Mouse (Mus musculus): ENCODE measurements around the gene Cpa5.

Gene Cpa5

DNA sequence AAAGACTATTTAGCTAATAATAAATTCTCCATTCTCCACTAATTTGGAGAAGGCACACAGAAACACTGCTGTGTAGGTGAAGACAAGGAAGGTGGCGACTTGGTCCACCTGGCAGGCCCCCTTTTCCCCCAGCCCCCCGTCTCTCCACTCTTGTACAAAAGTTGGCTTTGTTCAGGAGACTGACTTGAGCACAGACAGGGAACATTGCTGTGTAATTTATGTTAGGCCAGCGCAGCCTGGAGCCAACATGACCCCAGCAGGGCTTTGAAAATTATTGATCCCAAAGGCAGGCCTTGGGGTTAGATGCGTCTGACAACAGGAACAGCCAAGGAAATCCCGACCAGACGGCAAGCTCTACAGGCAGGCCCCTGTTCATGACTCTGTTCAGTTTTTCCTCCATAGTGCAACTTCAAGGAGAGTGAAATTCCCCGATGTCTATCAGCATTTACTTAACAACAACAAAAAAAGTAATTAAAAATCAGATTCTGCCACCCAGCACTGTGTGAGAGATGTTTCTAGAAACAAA is 6.4 kb upstream of the Cpa5 start:
- in situ Hi-C loops (cut with MboI), result no loop called here

DNA sequence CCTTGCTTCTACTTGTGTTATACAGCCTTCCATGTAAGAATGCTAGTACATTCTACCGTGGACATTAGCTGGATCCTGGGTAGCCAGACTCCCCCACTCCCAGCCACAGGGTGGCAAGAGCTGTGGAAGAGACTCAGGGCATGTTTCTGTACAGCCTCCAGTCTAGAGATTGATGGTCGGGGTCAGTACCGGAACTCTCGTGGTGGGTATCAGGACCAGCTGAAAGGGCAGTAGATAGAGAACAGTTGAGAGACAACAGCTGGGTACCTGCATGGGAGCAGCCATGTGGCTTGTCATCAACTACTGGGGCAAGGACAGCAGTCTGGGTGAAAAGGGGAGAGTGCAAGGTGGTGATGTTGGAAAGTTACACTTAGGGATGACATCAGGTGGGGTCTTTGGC is 5.7 kb upstream of the Cpa5 start:
- in situ Hi-C loops (cut with MboI), result no loop called here

DNA sequence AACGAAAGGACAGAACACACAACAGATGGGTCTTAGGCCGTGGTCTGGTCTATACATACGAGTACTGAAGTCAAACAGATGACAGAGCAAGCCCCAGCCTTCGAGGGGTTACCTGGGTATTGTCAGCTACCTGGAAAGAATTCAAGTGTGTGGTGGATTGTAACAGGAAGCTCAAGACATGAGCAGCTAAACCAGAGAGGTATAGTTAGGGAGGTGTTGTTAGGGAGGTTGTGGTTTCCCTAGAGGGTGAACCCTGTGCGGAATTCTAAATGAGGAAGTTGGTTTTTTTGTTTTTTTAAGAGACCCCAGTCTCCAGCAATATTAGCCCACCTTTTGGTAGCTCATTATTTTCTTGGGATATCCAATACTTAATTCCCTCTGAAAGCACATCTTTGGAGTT is 5.1 kb upstream of the Cpa5 start:
- in situ Hi-C loops (cut with MboI), result no loop called here

DNA sequence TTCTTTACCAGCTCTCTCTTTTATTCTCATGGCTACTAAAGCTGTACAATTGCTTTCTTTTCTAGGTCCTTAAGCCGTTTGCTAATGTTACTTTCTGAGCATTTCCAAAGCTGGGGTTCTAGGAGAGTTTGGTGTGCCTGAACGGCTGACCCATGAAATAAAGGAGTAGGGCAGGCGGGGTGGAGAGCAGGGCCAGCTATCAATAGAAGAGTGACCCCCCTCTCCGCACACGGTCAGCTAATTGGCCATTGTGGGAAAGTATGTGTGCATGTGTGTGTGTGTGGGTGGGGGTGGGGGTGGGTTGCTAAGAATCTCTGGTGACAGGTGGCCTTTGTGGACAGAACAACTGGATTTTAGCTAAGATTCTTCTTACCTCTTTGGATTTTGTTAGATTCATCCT is 402 bp downstream of the Cpa5 start:
- in situ Hi-C loops (cut with MboI), result no loop called here

DNA sequence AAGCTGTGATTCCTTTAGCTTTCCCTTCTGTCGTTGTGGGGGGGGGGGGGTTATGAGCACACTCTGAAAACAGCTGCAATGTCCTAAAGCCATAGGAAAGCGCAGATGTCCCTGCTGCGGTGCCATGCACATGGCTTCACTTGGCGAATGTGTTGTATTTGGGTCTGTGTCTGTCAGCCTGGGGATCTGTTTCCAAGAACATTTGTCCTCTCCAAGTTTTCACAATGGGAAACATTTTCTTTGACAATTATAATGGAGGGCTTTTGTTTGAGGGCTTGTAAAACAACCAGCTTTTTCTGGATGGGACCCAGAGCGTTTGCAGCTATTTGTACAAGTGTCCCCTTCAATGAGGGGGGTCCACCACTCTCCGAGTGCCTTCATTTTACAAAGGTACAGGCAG is 3.4 kb downstream of the Cpa5 start:
- in situ Hi-C loops (cut with MboI), result no loop called here

DNA sequence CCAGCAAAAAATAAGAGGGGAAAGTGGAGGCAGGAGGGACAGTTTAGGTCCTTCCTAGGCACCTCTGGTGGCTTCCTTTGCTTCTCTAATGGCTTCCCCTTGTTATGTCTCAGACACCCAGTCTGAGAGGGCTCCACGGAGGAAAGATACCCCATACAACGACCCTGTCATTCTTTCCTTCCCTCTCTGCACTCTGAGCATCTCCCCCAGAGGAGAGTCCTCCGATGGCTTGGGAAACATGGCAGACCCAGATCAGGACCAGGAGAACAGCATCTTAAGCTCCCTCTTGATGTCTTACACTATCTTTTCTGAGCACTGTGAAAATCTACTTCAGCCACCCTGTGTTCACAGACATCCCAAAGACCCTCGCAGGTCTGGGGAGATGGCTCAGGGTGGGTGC is 4.9 kb downstream of the Cpa5 start:
- in situ Hi-C loops (cut with MboI), result no loop called here

DNA sequence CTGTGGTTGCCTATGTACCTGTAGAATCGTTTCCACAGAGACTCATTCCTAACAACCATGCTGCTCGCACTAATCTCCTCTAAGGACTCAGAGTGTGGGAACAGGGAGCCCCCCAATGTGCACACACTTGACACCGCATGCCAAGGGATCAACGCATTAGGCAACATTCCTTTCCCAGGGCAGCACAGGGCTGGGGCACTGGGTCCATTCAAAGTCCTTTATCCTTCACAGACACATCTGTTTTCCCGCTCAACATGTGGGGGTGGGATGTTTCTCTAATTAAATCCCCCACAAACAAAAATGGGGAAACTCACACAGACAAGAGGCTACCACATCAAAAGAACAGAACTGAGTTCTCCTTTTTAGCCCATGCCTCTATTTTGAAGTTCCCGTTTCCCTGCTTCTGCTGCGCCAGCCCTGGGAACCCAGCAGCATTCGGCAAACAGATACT is 5.7 kb downstream of the Cpa5 start:
- in situ Hi-C loops (cut with MboI), result no loop called here

DNA sequence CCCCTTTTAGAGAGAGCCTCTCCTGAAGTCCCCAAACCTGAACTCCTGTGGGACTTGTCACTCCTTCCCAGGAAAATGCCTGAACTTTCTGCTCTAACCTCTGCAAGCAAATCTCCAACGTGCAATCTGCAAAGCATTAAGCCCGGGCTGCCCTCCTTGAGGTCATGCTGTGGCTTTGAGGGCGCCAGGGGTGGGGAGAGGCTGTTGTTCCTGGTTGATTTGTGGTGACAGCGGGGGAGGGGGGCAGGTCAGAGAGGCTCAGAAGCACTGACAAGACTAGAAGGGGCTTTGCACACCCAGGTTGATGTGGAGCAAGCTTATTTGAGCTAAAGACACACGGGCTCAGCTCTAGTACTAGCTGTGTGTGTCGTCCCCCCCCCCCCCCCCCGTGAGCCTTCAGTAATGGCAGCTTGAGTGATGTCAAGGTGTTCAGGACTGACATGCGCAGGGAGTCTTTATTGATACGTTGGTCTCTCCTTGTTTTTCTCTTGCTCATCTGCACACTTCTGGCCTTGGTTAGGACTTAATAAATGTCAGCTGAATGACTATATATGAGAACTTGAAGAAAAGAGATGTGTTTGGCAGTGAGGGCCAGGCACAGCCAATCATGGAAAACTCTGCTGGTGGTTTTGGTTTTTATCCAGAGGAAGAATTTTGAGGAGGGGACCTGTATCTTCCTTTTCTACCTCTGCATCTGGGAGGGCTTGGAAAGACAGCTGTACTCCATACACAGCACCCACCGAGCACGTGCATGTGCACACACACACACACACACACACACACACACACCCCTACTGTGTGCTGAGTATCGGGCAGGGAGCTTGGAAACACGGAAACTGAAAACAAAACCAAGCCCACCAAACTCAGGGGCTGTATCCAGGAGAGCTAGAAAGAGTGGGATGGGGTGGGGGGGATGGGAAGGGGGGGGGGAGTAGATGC is 6.5 kb downstream of the Cpa5 start:
- in situ Hi-C loops (cut with MboI), result no loop called here

DNA sequence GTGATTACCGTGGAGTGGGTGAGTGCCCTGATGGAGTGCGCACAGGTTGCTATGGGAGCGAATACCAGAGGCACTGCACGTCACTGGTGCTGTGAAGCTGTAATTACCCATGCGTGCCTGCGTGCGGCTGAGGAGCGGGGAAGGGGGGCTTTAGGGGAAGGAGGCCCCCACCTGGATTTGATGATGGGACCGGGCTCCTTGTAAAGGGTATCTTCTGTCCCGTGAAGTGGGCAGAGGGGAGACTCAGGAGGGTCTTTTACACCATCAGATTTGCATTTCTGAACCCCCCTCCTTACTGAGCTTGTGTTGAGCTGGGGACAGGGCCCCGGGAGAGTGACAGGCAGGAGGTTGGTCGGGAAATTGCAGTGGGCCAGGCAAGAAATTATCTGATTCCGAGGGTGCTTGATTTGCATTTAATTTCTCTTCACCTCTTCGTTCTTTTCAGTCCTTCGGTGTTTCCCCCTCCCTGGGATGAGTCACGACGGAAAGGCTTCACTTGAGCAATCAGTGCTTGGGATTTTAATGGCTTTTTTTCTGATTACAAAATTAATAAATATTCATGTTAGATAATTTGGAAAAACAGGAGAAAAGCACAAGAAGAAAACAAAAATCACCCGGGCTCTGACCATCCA is 7.3 kb downstream of the Cpa5 start:
- in situ Hi-C loops (cut with MboI), result no loop called here

DNA sequence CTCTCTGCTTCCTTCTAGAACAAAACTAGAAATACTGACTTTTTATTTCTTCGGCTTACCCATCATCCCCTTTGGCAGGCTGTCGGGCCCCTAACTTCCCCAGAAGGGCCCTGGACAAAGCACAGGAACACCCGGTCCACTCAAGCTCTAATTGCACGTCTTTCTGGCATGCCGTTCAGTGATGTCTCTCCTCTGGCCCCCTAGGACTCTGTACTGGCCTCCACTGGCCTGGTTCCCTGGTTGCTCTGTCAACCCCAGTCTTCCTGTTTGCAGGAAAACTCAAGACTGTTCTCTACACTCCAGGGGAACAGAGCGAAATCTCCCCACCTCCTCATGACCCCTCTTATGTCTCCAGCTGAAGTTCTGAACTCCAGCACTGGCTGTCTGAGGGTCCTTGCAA is 7.9 kb downstream of the Cpa5 start:
- in situ Hi-C loops (cut with MboI), result no loop called here

DNA sequence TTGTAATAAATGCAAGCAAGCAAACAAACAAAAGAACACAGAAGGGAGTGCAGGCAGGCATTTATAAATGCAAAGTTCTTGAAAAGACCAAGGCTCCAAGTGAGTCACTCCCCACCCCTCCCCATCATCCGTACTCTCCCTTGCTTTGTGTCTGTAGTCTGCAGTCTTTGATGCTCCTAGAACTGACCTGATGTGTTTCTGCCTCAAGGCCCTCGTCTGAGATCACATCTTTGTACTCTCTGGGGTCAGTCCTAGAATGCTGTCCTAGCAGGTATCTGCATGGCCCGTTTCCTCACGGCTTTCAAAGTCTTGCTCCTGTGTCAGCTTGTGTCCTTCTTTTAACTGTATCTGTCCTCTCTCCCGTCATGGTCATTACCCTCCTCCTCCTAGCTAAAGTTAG is 8.8 kb downstream of the Cpa5 start:
- in situ Hi-C loops (cut with MboI), result no loop called here

DNA sequence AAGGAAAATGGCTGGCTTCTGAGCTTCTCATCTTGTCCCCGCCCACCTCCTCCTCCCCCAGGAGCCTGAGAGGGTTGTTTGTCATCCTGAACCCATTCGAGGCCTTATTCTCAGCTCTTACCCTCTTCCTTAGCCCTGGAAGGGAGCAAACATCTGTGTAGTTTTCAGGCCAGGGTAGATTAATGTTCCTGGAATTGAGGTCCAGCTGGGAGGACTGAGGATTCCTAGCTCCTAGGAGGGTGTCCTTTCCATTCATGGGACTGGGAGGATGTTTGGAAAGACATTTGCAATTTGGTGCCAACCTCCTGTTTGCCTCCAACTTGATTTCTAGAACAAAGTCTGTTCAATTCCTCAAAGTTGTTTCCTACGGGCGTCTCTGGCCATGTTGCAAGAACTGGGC is 9.8 kb downstream of the Cpa5 start:
- in situ Hi-C loops (cut with MboI), result no loop called here

DNA sequence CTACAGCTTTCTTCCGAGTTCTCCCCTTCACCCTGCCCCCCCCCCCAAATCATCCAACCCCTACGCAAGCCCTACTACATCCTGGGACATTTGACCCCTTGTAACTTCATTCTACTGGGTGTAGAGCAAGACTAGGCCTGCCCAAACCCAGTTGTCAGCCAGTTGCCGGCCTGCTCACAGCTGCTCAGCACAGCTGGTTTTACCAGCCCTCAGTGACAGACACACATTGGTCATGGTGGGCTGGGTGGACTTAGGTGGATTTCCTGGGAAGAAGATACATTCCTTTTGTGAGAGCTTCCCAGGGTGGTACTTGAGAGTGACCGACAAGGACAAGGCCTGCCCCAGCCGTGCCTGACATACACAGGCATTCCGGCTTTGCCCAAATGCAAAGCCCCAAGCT is 10.2 kb downstream of the Cpa5 start:
- in situ Hi-C loops (cut with MboI), result no loop called here

DNA sequence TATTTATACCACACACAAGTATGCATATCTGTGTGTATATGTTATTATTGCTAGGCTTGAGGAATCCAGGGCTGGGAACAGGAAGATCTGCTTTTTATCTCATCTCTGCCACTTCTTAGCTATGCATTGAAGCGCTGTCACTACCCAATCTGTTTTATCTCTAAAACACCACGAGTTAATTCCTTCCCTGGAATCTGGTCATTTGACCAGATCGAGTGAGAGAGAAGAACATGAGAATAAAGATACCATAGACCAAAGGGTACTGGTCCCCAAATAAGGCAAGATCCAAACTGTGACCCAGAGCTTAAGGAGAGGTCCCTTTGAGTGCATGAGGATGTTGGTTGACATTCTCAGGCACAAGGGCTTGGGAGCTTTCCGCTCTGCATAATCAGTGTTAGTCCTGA is 11.2 kb downstream of the Cpa5 start:
- in situ Hi-C loops (cut with MboI), result no loop called here

DNA sequence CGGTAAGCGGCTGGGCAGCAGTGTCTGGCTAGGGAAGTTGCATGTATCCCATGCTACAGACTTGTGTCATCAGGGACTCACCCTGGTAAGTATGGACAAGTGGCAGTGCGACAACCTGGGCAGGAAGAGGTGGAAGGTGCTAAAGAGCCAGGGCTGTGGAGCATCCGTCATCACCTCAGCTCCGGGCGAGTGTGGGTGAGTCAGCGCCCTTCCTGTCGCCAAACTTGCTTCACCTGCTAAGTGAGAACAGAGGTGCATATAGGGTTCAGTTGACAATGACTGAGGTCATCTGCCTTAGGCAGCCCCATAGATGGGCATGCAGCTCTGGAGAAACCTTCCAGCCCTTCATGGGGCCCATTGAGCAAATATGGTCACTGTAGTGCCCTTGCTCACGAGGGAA is 14.0 kb downstream of the Cpa5 start:
- in situ Hi-C loops (cut with MboI), result no loop called here

DNA sequence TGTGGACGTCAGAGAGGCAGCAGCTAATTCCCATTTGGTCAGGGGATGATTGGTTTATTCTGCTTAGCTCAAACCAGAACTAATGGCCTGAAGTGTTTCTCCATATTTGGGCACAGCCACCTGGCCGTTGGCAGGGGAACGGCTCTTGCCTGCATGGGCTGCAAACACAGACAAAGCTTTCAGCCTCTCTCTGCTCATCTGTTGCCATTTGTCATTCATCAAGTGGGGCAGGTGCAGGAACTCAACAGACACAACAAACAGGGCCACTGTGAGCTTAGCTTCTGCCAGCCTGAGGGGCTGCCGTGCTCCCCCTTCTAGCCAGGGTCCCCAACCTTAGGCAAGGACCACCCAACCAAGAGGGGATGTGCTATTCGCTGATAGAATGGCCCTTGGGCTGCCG is 17.3 kb downstream of the Cpa5 start:
- in situ Hi-C loops (cut with MboI), result no loop called here

DNA sequence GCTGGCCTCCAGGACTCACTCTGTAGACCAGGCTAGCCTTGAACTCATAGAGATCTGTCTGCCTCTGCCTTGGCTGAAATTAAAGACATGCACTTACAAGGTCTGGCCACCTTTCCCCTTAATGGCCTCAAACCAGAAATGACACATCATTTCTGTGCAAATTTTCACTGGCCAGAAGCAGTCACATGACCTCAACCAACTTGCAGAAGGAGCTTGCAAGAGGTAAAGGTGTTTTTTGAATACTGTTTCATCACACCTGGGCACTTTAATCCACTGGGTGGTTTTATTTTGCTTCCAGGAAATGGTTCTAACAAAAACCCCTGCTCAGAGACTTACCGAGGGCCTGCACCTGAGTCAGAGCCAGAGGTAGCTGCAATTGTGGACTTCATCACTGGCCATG is 19.2 kb downstream of the Cpa5 start:
- in situ Hi-C loops (cut with MboI), result no loop called here

DNA sequence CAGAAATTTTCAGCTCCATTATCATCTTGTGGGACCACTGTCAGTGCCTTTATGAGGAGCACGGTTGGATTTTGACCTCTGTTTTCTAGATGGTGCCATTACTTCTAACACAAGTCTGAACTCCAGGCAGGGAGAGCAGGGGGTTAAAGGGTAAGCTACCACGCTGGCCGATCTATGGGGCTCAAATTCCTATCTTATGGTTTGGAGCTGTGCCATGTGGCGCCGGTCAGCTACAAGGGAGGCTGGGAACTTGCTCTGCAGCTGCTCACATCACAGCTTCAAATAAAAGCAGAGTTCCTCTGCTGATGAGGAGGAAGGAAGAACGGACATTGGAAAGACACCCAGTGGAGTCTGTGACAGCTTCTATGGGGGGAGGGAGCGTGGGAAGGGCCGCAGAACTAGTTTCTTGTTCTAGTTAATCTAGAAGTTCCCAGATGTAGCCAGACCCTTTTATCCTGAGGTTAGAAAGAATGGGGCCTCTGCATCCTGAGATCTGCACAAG is 24.6 kb downstream of the Cpa5 start:
- in situ Hi-C loops (cut with MboI), result no loop called here

DNA sequence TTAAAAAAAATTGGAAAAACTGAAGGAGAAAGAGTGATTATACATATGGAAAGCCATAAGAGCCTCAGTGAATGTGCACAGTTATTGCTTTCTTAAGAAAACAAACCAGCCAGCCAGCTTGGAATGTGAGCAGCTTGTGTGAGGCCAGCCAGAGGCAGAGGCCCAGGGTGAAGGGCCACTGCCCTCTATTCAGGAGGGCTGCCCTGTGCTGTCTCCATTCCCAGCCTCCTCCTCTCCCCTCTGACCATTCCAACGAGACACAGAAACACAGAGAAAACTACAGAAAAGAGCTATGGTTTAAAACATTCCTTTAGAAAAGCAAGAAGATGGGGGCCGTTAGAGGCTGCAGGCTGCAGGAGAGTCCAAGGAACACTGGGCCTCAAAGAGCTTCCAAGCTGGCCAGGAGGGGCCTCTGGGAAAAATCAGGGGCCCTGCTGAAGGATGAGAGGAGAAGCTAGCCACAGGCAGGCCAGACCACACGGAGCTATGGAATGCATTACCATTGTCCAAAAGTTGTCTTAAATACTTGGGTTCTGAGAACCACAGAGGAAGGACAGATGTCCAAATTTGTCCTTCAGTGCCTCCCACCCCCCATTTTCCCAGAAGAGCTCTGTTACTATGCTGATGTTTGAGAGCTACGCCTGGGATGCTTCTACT is 25.5 kb downstream of the Cpa5 start:
- in situ Hi-C loops (cut with MboI), result no loop called here

DNA sequence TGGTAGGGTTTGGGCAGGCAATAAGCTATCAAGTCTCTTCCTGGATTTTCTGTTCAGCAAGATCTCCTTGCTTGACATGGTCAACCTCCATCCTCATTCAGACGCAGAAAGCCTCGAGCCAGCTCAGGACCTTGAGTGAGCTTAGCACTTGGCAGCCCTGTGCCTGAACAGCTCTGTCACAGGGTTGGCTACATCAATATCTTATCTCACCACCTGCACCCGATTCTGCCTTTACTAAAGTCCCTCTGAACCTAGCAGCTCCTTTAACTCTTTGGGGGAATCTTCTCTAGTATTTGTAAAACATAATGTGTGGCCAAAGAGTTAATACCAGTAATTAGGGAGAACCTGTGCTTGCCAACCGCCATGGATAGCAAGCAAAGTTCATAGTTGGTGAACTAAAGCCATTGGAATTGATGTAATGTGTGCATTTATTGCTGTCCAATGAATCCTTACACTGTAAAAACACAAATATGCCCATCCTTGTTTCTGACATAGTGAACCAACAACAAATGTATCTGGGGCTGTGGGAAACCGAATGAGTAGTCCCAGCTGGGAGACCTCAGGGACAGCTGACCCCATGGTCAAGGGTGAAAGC is 28.0 kb downstream of the Cpa5 start, which contains the start of gene Cpa1:
Cpa1 (plus strand) TSS at position 545 of the 595 bp plus-strand sequence.
- in situ Hi-C loops (cut with MboI), result no loop called here

DNA sequence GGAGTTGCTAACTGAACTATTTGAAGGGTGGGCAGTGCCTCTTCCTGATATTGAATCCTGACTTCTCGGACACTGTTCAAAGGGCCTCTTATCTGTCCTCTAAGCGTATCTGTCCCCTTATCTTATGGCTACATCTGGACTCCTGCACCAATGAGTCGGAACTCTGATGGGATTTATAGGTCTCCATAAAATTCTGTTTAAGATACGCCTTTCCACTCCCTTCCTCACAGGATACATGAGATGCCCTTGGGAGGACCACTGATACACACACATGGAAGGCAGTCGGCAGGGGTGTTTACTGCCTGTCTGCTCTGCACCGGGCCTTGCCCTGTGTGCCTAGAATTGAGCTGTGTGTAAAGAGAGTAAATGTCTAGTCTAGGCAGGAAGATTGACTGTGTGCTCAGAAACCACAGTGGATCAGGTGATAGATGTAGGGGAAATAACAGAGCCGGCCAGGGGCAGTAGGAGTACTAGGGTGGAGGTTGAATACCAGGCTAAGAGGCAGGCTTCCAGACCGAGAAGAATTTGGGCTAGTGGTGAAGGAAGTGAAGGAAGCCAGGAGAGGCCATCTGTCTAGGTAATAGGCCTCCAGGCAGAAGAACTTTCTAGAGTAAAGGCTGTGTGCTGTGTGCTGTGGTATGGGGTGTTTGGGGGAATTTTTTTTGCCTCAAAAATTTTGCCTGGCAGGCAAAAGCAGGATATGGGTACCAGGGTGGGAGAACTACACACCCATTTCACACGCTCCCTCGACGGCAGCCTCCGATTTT is 33.1 kb downstream of the Cpa5 start:
- in situ Hi-C loops (cut with MboI), result no loop called here
